Mouse (Mus musculus): ENCODE results near the gene BC029722. TPM values are rescaled to one million over a fixed set of nuclear protein-coding genes. Genes with fewer than 3 reads are reported as not detected.

The BC029722 gene
- total RNA-seq, 1 experiment: 7.0 TPM

DNA sequence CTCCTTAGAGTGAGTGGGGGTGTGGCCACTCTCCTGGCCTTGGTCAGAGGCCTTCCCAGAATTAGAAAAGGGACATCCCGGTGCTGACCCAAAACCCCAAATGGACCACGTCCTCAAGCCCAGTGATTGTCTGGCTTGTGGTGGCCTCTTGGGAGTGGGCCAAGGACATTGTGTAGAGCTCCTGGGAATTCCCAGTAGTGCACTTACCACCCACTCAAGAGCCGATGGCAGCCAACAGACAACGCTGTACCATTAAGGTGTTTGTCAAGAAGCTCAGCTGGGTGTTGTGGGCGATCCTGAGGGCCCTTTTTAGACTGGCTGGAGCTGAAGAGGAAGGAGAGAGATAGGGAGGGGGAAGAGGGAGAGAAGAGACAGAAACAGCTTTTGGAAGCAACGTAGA is 34.7 kb downstream of the BC029722 start:
- no peak overlapping the region for H3K9ac ChIP-seq (ENCODE audit: insufficient read depth, low read depth, low read length, poor library complexity, severe bottlenecking)
- no peaks in the 10 kb centered on the region for H3K9me3 ChIP-seq (ENCODE audit: control insufficient read depth, insufficient read depth, low read depth, low read length)
- no peak for DNase-seq (ENCODE audit: low read depth, low spot score)
- H3K27ac ChIP-seq (ENCODE audit: insufficient read depth, low read depth, low read length, poor library complexity, severe bottlenecking): no peak overlapping the region
- in situ Hi-C loops (cut with MboI; ENCODE audit: low sequenced_read_pairs in 2 of 2, unreplicated experiment in 2 of 2): no loop called here
- H3K36me3 ChIP-seq (ENCODE audit: control insufficient read depth, insufficient read depth, low read length, poor library complexity, severe bottlenecking): no peaks in the 10 kb centered on the region
- H3K4me1 ChIP-seq (ENCODE audit: control insufficient read depth in 2 of 2, insufficient read depth in 2 of 2, low read length in 2 of 2, poor library complexity in 1 of 2): no peaks in the 10 kb centered on the region
- no peak overlapping the region for H3K4me3 ChIP-seq (ENCODE audit: insufficient read depth in 1 of 2, low read depth in 1 of 2, low read length in 2 of 2, poor library complexity in 1 of 2, severe bottlenecking in 1 of 2)
- no peak for TF ChIP-seq CHD2 (IDR thresholded peaks at IDR 0.05; ENCODE audit: low read depth, low read length)
- TF ChIP-seq HCFC1 (IDR thresholded peaks at IDR 0.05; ENCODE audit: borderline replicate concordance, insufficient read depth, low read length): no peak
- TF ChIP-seq ZC3H11A (IDR thresholded peaks at IDR 0.05; ENCODE audit: borderline replicate concordance, low read depth, low read length): no peak
- TF ChIP-seq ZNF384 (IDR thresholded peaks at IDR 0.05; ENCODE audit: low read depth, low read length): no peak
- no peak for TF ChIP-seq MAFK (IDR thresholded peaks at IDR 0.05; ENCODE audit: insufficient read depth, low read depth, low read length)

DNA sequence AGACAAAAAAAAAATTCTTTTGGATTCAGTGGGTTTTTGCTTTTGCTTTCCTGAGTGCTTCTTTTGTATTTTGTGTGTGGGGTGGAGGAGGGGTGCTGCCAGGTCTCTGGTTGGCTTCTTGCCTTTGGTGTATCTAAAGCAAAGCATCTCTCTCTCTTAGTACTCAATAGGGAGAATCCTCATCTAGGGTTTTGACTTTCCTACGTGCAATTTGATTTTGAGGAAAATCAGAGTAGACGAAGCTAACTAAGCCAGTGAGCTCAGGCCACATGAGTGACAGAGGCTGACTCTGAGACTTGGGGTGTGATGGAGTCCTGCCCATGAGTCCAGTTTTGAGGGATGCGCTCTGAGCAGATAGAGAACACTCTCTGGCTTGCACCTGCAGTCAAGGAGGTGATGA is 39.7 kb downstream of the BC029722 start:
- Histone ChIP-seq H3K4me1 (ENCODE audit: control insufficient read depth in 2 of 2, insufficient read depth in 2 of 2, low read length in 2 of 2, poor library complexity in 1 of 2) (peaks cover 0 to 4% of the 10 kb centered on the region in 2 experiments; a peak in 1 of 4 replicates), H3K9me3 (ENCODE audit: control insufficient read depth, insufficient read depth, low read depth, low read length) (no peaks in the 10 kb centered on the region), H3K36me3 (ENCODE audit: control insufficient read depth, insufficient read depth, low read length, poor library complexity, severe bottlenecking) (no peaks in the 10 kb centered on the region), H3K4me3 (ENCODE audit: insufficient read depth in 1 of 2, low read depth in 1 of 2, low read length in 2 of 2, poor library complexity in 1 of 2, severe bottlenecking in 1 of 2) (no peak overlapping the region), H3K27ac (ENCODE audit: insufficient read depth, low read depth, low read length, poor library complexity, severe bottlenecking) (no peak overlapping the region), H3K9ac (ENCODE audit: insufficient read depth, low read depth, low read length, poor library complexity, severe bottlenecking) (no peak overlapping the region)
- in situ Hi-C loops (cut with MboI; ENCODE audit: low sequenced_read_pairs in 2 of 2, unreplicated experiment in 2 of 2): loop anchor here in 1 of 2 experiments (10.0 kb wide), 1 partner anchor 275 kb away; no protein-coding TSS in a partner anchor
- no peak for DNase-seq (ENCODE audit: low read depth, low spot score)
- TF ChIP-seq HCFC1 (IDR thresholded peaks at IDR 0.05; ENCODE audit: borderline replicate concordance, insufficient read depth, low read length) (no peak), MAFK (IDR thresholded peaks at IDR 0.05; ENCODE audit: insufficient read depth, low read depth, low read length) (no peak), ZC3H11A (IDR thresholded peaks at IDR 0.05; ENCODE audit: borderline replicate concordance, low read depth, low read length) (no peak), CHD2 (IDR thresholded peaks at IDR 0.05; ENCODE audit: low read depth, low read length) (no peak), ZNF384 (IDR thresholded peaks at IDR 0.05; ENCODE audit: low read depth, low read length) (no peak)

DNA sequence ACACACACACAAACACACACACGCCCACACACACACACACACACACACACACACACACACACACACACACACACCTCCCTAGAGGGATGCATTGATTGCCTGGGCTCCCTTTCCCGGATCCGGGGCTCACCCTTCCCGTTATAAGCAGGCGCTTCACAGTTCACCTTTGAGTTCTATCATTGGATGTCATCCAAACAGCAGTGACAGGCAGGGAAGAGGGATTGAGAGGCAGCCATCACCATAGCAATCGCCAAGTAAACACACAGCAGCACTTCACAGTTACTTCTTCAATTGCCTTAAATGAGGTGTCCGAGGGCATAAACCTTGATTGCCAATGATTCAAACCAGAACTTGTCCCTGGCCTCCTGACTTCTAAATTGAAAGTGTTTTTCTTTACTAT is 40.2 kb downstream of the BC029722 start:
- Histone ChIP-seq H3K27ac (ENCODE audit: insufficient read depth, low read depth, low read length, poor library complexity, severe bottlenecking) (no peak overlapping the region), H3K36me3 (ENCODE audit: control insufficient read depth, insufficient read depth, low read length, poor library complexity, severe bottlenecking) (no peaks in the 10 kb centered on the region), H3K4me1 (ENCODE audit: control insufficient read depth in 2 of 2, insufficient read depth in 2 of 2, low read length in 2 of 2, poor library complexity in 1 of 2) (peaks cover 0 to 4% of the 10 kb centered on the region in 2 experiments; a peak in 1 of 4 replicates), H3K9me3 (ENCODE audit: control insufficient read depth, insufficient read depth, low read depth, low read length) (no peaks in the 10 kb centered on the region), H3K9ac (ENCODE audit: insufficient read depth, low read depth, low read length, poor library complexity, severe bottlenecking) (no peak overlapping the region), H3K4me3 (ENCODE audit: insufficient read depth in 1 of 2, low read depth in 1 of 2, low read length in 2 of 2, poor library complexity in 1 of 2, severe bottlenecking in 1 of 2) (no peak overlapping the region)
- DNase-seq (ENCODE audit: low read depth, low spot score): no peak
- in situ Hi-C loops (cut with MboI; ENCODE audit: low sequenced_read_pairs in 2 of 2, unreplicated experiment in 2 of 2): loop anchor here in 1 of 2 experiments (10.0 kb wide), 1 partner anchor 274 kb away; no protein-coding TSS in a partner anchor
- TF ChIP-seq HCFC1 (IDR thresholded peaks at IDR 0.05; ENCODE audit: borderline replicate concordance, insufficient read depth, low read length): no peak
- no peak for TF ChIP-seq ZC3H11A (IDR thresholded peaks at IDR 0.05; ENCODE audit: borderline replicate concordance, low read depth, low read length)
- no peak for TF ChIP-seq ZNF384 (IDR thresholded peaks at IDR 0.05; ENCODE audit: low read depth, low read length)

DNA sequence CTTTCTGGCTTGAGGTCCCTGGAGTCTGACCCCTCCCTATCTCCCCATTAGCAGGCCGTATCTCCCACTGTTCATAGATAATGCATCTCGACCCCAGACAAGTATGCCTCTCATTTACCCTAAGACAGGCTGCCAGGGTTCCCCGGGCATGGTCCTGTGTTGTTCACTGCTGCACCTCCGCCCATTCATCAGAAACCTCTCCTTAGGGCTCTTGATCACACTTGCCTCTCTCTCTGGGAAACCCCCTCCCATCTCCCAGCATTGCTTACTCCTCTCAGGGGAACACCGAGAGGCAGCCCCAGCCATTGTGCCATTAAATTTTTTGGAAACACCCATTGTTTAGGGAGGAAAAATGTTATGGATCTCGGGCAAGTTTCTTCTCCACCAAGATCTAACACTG is 41.2 kb downstream of the BC029722 start:
- peaks cover 0 to 4% of the 10 kb centered on the region in 2 experiments; a peak in 1 of 4 replicates for H3K4me1 ChIP-seq (ENCODE audit: control insufficient read depth in 2 of 2, insufficient read depth in 2 of 2, low read length in 2 of 2, poor library complexity in 1 of 2)

DNA sequence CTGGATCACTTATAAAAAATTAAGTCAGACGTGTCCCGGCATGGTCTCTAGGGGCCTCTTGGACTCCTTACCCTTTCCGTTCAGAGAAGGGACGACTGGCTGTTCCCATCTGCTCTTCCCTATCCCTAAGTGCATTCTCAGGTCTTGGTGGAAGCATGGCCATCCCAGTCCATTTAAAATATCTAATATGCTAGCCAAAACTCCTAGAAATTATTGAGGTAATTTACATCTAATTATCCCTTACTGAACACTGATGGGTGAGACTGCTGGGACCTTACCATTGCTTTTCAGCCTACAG is 41.6 kb downstream of the BC029722 start:
- H3K36me3 ChIP-seq (ENCODE audit: control insufficient read depth, insufficient read depth, low read length, poor library complexity, severe bottlenecking): no peaks in the 10 kb centered on the region
- in situ Hi-C loops (cut with MboI; ENCODE audit: low sequenced_read_pairs in 2 of 2, unreplicated experiment in 2 of 2): loop anchor here in 1 of 2 experiments (10.0 kb wide), 1 partner anchor 273 kb away; no protein-coding TSS in a partner anchor
- peaks cover 0 to 4% of the 10 kb centered on the region in 2 experiments; a peak in 1 of 4 replicates for H3K4me1 ChIP-seq (ENCODE audit: control insufficient read depth in 2 of 2, insufficient read depth in 2 of 2, low read length in 2 of 2, poor library complexity in 1 of 2)
- H3K27ac ChIP-seq (ENCODE audit: insufficient read depth, low read depth, low read length, poor library complexity, severe bottlenecking): no peak overlapping the region
- H3K9ac ChIP-seq (ENCODE audit: insufficient read depth, low read depth, low read length, poor library complexity, severe bottlenecking): no peak overlapping the region
- TF ChIP-seq HCFC1 (IDR thresholded peaks at IDR 0.05; ENCODE audit: borderline replicate concordance, insufficient read depth, low read length) (no peak), MAFK (IDR thresholded peaks at IDR 0.05; ENCODE audit: insufficient read depth, low read depth, low read length) (no peak), CHD2 (IDR thresholded peaks at IDR 0.05; ENCODE audit: low read depth, low read length) (no peak), ZC3H11A (IDR thresholded peaks at IDR 0.05; ENCODE audit: borderline replicate concordance, low read depth, low read length) (no peak), ZNF384 (IDR thresholded peaks at IDR 0.05; ENCODE audit: low read depth, low read length) (no peak)
- no peaks in the 10 kb centered on the region for H3K9me3 ChIP-seq (ENCODE audit: control insufficient read depth, insufficient read depth, low read depth, low read length)
- DNase-seq (ENCODE audit: low read depth, low spot score): no peak
- no peak overlapping the region for H3K4me3 ChIP-seq (ENCODE audit: insufficient read depth in 1 of 2, low read depth in 1 of 2, low read length in 2 of 2, poor library complexity in 1 of 2, severe bottlenecking in 1 of 2)

More for the DNA sequence above, 41.2 kb downstream of the BC029722 start:
- Histone ChIP-seq H3K9me3 (ENCODE audit: control insufficient read depth, insufficient read depth, low read depth, low read length) (no peaks in the 10 kb centered on the region), H3K36me3 (ENCODE audit: control insufficient read depth, insufficient read depth, low read length, poor library complexity, severe bottlenecking) (no peaks in the 10 kb centered on the region), H3K9ac (ENCODE audit: insufficient read depth, low read depth, low read length, poor library complexity, severe bottlenecking) (no peak overlapping the region), H3K27ac (ENCODE audit: insufficient read depth, low read depth, low read length, poor library complexity, severe bottlenecking) (no peak overlapping the region), H3K4me3 (ENCODE audit: insufficient read depth in 1 of 2, low read depth in 1 of 2, low read length in 2 of 2, poor library complexity in 1 of 2, severe bottlenecking in 1 of 2) (no peak overlapping the region)
- in situ Hi-C loops (cut with MboI; ENCODE audit: low sequenced_read_pairs in 2 of 2, unreplicated experiment in 2 of 2): loop anchor here in 1 of 2 experiments (10.0 kb wide), 1 partner anchor 273 kb away; no protein-coding TSS in a partner anchor
- TF ChIP-seq ZC3H11A (IDR thresholded peaks at IDR 0.05; ENCODE audit: borderline replicate concordance, low read depth, low read length) (no peak), CHD2 (IDR thresholded peaks at IDR 0.05; ENCODE audit: low read depth, low read length) (no peak), ZNF384 (IDR thresholded peaks at IDR 0.05; ENCODE audit: low read depth, low read length) (no peak)
- DNase-seq (ENCODE audit: low read depth, low spot score): no peak
